Mouse (Mus musculus) liver, embryonic 14.5 days (tissue): ENCODE measurements around the gene Nos1ap.

Experiments used
- CTCF ChIP-seq: IDR thresholded peaks from 2 replicates; pipeline ENCODE4 v1.5.1; 2016; ENCODE audit warnings: antibody characterized with exemption, low read depth, control low read depth
- EP300 ChIP-seq: IDR thresholded peaks from 2 replicates; pipeline ENCODE4 v1.6.1; 2016; ENCODE audit warnings: antibody characterized with exemption, low read depth

- TF ChIP-seq CTCF, result no peak
- no peak for TF ChIP-seq EP300
These were observed 229.3 kb downstream of the Nos1ap start for GRCm38 (mm10) chr1:170360183-170360915.
